Mouse (Mus musculus) ZHBTc4 (cell line): ENCODE measurements around the gene Gm20458.

Experiments used
- DNase-seq: peaks from one replicate; pipeline ENCODE4 v3.0.0-alpha.2; 2011; ENCODE audit warnings: low read depth, low spot score

The Gm20458 gene

DNA sequence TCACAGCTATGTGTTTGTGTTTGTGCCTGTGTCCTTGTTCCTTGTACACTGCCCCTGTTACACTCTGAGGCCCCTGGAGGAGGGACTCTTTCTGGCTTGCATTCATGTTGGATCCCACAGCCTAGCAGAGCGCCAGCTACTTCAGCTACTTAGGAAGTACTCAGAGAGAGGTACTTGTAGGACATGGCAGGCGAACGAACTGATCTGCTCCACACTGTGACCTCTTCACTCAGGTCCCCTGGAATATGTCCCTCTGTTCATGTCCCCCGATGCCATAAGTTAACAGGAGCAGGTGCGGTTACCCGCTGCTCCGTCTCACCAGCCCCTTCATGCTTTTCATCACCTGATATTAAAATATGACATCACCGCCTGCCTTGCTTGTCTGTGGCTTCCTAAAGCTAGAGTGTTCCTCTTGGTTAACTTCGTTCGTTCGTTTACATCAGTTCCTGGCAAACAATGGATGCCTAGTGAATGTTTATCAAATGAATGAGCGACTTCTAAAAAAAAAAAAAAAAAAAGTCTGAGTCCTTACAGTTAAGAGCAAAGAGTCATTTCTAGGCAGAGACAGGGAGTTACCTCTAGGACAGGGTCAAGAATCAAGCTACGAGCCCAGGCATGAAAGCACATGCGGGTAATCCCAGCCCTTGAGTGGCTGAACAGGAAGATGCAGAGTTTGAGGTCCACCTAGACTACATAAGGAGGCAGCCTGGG is 7.6 kb upstream of the Gm20458 start:
- no peak for DNase-seq

DNA sequence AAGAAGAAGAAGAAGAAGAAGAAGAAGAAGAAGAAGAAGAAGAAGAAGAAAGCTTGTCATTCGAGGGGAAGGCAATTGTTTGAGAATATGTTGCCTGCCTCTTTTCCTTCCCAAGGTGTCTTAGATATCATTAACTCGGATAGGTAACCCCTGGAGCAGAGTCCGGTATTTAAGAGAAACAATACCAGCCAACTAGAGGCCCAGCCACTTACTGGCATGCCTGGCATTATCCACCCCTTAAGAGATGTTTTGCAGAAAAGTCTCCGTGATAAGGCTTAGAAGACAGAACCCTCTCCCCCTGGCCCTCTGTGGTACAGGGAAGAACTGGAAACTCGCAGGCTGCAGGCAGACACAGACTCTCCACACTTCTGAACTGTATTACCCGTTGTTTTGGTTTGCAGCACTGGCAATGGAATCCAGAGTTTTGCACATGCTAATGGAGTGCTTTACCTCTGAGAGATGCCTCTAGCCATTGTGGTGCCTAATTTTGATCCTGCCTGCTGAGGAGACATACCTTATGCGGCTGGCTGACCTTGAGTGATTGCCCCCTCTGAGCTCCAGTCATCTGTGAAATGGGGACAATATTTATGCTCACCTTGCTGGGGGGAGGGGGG is 6.8 kb upstream of the Gm20458 start:
- no peak for DNase-seq

DNA sequence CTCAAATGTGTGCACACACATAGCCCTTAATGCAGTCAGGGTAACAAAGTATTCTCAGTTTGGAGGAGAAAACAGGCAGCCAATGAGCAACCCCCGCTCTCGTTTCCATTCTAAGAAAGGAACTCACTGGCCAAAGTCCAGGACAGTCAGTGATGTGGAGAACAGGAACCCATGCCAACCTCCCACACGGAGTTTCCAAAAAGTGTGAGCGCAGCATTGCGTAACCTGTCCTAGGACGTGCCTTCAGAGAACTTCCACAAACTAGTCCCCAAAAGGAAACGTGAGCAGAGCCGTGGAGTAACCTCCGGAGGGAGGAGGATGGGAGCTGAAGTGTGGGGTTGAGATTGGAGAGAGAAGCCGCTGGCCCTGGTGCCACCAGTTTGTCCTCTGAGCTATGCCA is 5.9 kb upstream of the Gm20458 start:
- no peak for DNase-seq

DNA sequence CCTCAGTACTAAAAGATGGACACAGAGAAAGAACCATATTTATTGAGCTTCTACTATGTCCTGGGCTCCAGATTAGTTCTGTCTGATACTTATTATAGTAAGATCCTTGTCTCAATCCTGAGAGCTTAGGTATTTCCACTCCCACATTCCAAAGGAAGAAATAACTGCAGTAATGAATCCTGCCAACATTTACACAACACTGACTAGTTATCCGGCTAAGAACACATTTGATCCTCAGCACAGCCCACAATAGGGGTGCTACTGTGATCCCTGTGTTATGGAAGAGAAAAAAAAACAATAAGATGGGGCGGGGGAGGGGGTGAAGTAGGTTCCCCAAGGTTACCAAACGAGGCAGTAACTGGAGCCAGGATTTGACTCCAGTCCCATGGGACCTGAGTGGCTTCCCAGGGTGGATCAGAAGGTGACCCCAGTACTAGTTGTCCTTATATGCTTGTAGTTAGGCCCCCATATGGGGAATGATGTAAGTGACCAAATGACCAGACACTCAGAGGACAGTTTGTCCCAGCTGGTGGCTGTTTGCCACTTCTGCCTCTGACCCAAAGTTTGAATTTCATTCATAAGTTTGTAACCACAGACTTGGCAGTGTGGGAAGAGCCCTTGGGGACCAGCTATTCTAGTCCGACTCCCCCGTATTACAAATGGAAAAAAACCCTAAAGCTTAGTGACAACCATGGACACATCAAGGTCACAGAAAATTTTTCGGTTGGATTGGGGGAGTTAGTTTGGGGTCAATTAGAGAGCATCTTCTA is 5.2 kb upstream of the Gm20458 start:
- peak; percentile 65 for DNase-seq

DNA sequence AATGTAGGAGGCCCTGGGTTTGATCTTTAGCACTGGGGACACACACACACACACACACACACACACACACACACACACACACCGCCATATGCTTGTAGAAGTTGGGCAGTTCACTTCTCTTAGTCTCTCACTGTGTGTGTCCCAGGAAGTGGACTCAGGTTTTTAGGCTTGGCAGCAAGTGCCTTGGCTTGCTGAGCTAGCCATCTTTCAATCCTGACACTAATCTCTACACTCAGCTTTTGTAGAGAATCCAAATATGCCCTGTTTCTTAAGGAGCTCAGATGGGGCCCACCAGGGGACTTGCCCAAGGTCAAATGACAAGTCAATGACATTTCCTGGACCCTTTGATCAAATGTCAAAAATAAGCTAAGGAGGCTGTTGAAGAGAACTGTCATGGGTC is 4.4 kb upstream of the Gm20458 start:
- no peak for DNase-seq

DNA sequence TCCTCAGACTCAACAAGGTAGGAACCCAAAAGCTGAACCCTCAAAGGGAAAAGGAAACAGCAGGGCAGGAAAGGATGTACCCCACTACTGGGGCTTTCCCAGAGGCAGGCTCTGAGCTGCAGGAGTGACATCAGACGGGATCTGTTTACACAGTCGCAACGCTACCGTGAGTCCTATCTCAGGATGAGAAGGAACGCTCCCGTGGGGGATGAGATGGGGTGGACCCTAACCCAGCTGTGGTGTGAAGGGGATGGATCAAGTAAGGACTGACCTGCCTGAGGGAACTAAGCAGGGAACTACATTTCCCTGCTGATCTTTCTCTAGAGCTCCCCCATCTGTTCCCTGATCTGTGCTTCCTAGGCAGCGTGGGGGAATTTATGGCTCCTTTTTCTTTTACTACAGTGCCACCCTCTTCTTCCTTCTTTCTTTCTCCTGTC is 3.9 kb upstream of the Gm20458 start, which contains the start of gene Sys1:
Gene Sys1 (plus strand): TSS at position 101 of the 437 bp plus-strand sequence.
- no peak for DNase-seq

DNA sequence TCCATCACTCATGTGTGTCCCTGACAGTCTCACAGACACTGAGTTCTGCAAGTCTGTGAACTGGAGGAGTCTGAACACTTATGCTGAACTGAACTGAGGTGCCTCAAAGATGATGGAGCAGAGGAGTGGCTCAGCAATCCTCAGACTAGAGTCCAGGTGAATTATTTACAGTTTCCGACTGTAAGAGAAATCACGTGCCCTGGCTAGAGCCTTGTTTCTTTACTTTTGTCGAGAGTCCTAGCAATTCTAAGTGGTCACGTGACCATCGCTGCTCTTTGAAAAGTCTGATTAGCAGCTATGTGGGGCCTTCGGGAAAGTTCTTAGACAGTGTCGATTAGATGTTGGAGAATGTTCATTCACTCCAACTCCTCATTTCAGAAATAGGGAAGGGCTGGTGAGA is 2.8 kb upstream of the Gm20458 start:
- DNase-seq, result peak; percentile 62

DNA sequence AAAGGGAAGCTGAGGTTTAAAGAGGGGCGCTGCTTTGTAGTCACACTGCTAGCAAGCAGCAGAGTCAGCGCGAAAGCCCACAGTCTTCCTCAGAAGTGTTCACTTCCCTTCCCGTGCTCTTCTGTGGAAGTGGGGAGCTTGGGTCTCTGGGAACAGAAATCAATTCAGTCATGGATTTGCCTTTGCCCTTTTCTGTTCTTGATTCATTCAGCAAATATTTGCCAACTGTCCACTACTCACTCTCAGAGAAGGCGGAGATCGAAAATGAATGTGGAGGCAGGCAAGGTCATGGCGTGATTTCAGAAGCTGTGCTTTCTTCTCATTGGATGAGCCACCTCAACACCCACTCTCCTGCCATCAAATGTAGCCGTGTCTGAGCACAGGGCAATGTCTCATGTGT is 2.2 kb upstream of the Gm20458 start:
- no peak for DNase-seq

DNA sequence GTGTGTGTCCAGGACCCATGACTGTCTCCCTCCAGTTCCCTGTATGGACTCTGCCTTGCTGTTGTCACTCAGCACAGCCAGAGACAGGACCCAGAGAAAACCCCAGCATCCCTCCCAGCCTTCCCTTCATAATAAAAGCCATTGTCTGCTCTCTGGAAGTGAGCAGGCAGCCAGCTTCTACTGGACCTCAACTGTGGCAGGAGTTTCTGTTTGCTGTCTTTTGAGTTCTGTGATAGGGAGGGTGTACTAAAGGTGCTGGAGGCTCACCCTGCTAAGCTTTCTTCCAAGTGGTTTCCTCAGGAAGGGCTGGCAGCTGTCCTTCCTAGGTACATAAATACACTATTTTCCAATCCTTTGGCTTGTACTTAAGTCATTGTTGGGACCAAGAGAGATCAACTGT is 4.4 kb downstream of the Gm20458 start:
- no peak for DNase-seq

DNA sequence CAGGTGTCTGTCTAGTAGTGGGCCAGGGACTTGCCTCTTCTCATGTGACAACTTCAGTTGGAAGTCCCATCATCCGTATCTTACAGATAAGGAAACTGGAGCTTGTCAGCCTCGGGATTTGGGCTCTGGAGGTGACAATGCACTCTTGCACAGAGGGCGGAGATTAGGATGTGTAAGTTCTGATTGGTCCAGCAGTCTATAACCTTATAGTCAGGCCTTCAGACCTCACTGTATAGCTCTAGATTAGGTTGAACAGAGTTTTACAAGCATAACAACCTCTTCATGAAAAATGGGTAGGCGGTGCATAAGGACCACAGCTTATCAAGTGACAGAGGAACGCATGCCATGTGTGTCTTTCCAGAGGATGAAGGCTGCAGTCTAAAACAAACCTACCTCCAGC is 6.0 kb downstream of the Gm20458 start:
- DNase-seq, result no peak

DNA sequence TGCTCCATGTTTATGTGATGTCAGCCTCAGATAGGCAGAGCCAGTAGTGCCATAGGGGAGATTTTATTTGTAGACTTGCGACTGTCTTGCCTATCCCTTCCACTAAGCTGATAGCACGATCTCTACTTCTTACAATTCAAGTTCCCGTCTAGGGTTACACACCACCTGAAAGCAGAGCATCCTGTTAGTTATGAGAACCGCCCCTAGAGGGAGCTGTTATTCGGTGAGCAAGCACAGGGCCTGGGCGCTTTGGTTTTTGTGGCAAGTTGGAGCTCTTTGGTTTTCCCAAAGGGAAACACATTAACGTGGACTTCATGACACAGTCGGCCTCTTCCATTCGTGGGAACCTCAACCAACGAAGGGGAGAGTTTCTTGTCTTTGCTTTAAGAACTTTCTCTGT is 9.5 kb downstream of the Gm20458 start:
- DNase-seq, result peak; percentile 88

DNA sequence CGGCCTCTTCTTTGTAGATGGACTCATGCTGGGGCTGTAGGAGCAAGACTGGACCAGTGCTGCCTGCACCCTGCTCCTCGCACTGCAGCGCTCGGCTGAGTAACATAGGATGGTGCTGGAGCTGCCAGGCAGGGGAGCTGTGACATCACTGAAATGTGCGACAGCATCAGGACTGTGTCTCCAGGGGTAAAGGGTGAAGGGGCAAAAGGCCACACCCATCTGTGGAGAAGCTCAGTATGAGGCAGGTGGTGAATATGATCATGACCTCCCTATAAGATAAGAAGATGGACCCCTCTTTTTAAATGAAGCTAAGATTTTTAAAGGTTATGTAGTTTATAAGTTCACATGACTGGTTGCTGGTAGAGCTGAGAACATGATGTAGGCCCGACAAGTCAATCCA is 12.9 kb downstream of the Gm20458 start, which contains the start of gene Trp53tg5:
Gene Trp53tg5 (minus strand): TSS at position 101 of the 400 bp plus-strand sequence.
- no peak for DNase-seq

DNA sequence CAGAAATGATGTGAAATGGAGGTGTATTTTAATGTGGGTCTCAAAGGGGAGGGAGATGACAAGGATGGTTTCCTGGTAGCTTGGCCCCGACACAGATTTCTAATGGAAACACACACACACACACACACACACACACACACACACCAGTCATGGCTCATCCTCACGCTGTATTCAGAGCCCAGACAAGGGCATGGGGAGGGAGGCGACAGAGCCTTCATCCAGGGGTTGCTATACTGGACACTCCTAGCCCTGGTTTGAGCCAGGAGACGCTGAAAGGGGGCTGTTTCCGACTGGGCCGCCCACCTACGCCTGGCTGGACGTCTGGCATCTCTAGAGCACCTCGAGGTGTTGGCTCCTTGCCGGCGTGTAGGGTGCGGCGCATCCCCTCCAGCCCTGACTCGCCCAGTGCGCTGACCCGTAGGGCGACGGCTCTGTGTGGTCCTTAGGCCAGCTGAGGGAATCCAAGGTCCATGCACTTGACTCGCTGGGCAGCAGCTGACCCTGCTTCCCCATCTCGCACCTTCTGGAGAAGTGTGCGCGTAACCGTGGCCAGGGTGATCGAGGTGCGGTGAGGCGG is 25.0 kb downstream of the Gm20458 start, which contains the start of gene Dbndd2:
Gene Dbndd2 (plus strand): TSS at position 426 of the 577 bp plus-strand sequence.
- no peak for DNase-seq

DNA sequence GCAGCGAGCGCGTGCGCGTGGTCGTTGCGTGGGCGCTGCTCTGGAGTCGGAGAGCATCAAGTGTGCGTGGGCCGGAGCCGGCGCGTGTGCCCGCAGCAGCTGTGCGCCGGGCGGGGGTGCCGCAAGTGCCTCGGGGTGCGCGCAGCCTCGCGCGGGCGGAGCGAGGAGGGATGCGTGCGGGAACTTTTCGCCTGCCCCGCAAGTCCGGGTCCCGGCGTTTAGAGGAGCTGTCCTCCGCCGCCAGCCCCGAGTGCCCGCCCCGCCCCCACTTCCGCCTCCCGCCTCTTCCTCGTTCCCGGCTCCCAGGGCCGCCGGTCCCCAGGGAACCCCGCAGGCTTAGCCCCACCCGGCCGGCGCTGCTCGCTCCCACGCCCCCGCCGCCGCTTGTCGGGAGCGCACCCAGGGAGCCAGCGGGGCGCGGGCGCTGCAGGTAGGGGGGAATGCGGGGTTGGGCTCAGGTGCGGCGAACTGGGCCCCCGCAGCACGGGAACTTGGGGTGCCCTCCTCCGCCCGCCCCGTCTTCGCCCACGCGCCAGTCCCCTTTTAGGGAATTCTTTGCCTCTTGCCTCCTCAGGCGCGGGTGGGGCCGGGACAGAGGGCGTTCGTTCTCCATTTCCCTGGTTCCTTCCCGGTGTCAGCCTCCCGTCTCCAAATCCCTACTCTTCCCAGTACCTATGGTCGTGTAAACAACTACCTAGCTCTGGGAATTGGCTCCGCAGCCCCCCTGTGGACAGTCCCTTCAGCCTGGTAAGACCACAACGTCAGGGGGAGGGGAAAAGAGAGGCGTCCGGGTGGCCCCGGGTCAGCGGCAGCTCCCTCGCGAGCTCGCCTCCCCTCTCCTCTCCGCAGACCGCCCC is 25.7 kb downstream of the Gm20458 start:
- DNase-seq, result peak; percentile 51

DNA sequence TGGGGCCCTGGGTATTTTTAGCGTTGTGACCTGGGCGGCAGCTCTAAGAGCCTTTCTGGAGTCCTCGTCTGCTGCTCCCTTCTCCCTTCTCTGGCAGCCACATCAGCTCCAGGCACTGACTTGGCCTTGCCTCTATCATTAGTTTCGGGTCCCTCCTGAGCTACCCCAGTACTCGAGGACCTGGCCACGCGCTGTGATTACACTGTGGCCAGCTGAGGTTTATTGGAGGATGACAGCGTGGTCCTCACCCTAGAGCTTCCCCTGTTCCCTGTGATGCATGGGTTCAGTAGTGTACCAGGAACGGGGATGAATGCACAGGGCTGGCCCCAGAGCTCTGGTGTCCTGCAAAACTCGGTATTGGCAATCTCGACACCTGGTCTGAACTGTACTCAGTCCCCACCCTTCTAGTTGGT is 26.4 kb downstream of the Gm20458 start:
- no peak for DNase-seq

DNA sequence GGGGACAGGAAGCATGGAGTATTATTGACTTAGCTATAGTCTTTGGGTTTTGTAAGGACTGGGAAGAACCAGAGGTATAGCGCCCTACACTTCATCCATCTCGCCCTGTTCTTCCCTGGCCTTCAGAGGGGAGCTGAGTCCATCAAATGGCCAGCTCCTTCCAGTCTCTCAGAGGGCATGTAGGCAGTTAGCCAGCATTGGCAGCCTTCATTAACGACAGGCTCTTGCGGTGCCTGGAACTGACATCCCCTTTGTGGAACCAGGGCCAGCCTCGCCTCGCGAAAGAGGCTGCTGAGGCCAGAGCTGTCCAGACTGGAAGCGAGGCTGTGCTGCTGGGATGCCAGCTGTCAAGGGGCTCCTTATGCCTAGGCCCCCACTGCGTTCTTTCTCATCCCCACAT is 27.0 kb downstream of the Gm20458 start:
- DNase-seq, result no peak

DNA sequence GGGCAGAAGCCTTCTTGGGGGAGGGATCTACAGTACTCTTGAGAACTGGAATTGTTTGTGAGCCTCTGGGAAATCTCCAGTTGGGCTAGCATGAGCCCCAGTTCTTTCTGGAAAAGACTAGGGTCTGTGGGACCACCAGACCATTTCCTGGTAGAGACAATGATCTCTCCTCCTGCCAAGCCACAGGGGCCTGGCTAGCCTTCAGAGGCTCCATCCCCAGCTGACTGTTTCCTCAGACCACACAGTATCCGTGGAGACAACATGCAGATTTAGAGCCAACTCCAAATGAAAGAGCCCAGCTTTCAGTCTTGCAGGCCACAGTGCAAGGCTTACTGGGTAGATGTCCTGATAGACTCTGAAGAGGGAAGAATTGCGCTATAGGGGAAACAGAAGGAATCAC is 33.4 kb downstream of the Gm20458 start:
- no peak for DNase-seq

DNA sequence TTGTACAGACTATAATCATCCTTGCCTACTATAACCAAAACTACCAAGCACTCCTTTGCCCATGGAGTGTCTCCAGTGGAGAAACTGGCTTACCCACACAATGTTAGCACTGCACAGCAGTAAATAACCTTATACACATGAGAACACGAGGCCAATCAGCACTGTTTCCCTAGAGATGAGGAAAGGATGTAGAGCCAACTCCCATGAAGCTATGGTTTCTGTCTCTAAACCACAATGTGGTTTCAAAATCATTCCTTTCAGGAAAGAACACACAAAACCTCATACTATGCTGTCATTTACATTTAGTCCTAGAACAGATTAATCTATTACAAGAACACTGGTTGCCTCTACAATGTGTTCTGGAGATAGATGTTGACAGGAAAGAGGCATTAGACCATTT is 35.6 kb downstream of the Gm20458 start:
- no peak for DNase-seq

DNA sequence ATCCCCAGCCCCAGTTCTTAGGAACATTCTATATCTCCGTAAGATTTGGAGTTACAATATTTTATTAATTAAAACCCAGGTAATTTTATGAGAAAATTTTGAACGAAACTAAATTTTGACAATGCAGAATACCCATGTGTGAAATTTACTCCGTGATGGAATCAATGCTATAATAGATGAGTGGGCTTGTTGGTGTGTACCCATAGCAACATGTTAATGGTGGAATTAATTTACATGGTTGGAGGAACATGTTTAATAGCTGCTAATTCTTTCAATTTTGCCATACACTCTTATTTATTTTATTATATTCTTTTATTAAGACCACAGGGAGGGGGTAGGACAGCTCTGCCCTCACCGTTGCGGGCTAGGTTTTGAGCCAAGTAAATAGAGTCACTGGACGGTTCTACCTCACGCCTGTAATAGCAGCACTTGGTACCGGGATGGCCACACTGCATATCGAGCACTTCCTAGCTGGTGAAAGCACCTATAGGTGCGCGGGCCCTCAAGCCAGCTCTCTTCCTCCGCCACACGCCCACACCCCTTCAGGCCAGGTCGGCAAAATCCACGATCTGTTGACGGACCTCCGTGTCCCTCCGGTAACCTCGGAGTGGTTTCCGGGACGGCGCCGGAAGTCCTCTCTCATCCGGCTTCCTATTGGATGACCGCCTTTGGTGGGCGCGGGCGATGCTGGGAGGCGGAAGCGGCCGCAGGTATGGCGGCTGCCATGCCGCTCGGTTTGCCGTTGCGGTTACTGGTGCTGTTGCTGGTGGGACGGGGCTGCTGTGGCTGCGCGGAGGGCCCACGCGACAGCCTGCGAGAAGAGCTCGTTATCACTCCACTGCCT is 36.3 kb downstream of the Gm20458 start, which contains the start of gene Pigt:
Gene Pigt (plus strand): TSS at position 674 of the 844 bp plus-strand sequence.
- DNase-seq, result peak; percentile 88

DNA sequence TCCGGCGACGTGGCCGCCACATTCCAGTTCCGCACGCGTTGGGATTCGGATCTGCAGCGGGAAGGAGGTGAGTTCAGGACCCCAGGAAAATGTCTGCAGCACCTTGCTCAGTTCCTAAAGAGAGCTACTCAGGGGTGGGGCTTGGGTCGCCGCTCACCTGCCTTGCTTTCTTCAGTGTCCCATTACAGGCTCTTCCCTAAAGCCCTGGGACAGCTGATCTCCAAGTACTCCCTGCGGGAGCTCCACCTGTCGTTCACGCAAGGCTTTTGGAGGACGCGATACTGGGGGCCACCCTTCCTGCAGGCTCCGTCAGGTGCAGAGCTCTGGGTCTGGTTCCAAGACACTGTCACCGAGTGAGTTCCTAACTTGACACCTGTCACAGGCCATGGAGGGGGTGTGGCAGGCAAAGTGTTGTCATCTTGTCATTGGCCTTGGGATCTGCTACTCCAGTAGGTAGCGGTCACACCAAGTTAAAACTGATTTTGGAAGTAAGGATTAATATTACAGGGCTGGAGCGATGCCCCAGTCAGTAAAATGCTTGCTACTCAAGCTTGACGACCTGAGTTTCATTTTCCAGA is 37.0 kb downstream of the Gm20458 start:
- DNase-seq, result no peak
